Mouse (Mus musculus): Measurements from ENCODE around the gene Armh1. TPM values are rescaled to one million over a fixed set of nuclear protein-coding genes. Genes with fewer than 3 reads are reported as not detected.
"Not testable (repeated sequence)": the region's sequence is repeated elsewhere in the genome, so short reads cannot be mapped to it uniquely, and the experiment has no call there.

Armh1 gene
- total RNA-seq, 2 experiments from 2014 or later, result 2.0 to 2.3 TPM

GRCm38 (mm10) chr4:117270278-117270677, 18.4 kb upstream of the Armh1 start:
- DNase-seq (ENCODE audit: low spot score in 2 of 2), result peak in 1 of 2 experiments; percentile 52

- no peak for DNase-seq (ENCODE audit: low spot score in 2 of 2)
Observed at GRCm38 (mm10) chr4:117267831-117268437, 16.0 kb upstream of the Armh1 start.

GRCm38 (mm10) chr4:117267284-117267683, 15.4 kb upstream of the Armh1 start:
- DNase-seq (ENCODE audit: low spot score in 2 of 2), result peak; percentile 60 to 66

GRCm38 (mm10) chr4:117262987-117263386, 11.1 kb upstream of the Armh1 start:
- no peak for DNase-seq (ENCODE audit: low spot score in 2 of 2)

GRCm38 (mm10) chr4:117262101-117262913, 10.4 kb upstream of the Armh1 start:
- DNase-seq (ENCODE audit: low spot score in 2 of 2), result no peak

- no peak for DNase-seq (ENCODE audit: low spot score in 2 of 2)
Observed at GRCm38 (mm10) chr4:117261222-117261621, 9.3 kb upstream of the Armh1 start.

GRCm38 (mm10) chr4:117259909-117260308, 8.0 kb upstream of the Armh1 start:
- DNase-seq (ENCODE audit: low spot score in 2 of 2), result not testable (repeated sequence)

GRCm38 (mm10) chr4:117254672-117255071, 2.7 kb upstream of the Armh1 start:
- DNase-seq (ENCODE audit: low spot score in 2 of 2), result no peak

- DNase-seq (ENCODE audit: low spot score in 2 of 2), result no peak
Observed at GRCm38 (mm10) chr4:117254017-117254627, 2.2 kb upstream of the Armh1 start.

- no peak for DNase-seq (ENCODE audit: low spot score in 2 of 2)
Observed at GRCm38 (mm10) chr4:117253218-117254016, 1.5 kb upstream of the Armh1 start.

GRCm38 (mm10) chr4:117252755-117253154, 830 bp upstream of the Armh1 start:
- DNase-seq (ENCODE audit: low spot score in 2 of 2), result no peak

GRCm38 (mm10) chr4:117252351-117252750, 426 bp upstream of the Armh1 start:
- DNase-seq (ENCODE audit: low spot score in 2 of 2), result no peak

GRCm38 (mm10) chr4:117250982-117251381, 943 bp downstream of the Armh1 start:
- no peak for DNase-seq (ENCODE audit: low spot score in 2 of 2)

- peak in 1 of 2 experiments; percentile 29 for DNase-seq (ENCODE audit: low spot score in 2 of 2)
Observed at GRCm38 (mm10) chr4:117240867-117241266, 11.1 kb downstream of the Armh1 start.

- DNase-seq (ENCODE audit: low spot score in 2 of 2), result no peak
Observed at GRCm38 (mm10) chr4:117239153-117239552, 12.8 kb downstream of the Armh1 start.

- no peak for DNase-seq (ENCODE audit: low spot score in 2 of 2)
Observed at GRCm38 (mm10) chr4:117235822-117236221, 16.1 kb downstream of the Armh1 start.

- no peak for DNase-seq (ENCODE audit: low spot score in 2 of 2)
Observed at GRCm38 (mm10) chr4:117234166-117234741, 17.7 kb downstream of the Armh1 start.

GRCm38 (mm10) chr4:117231208-117231607, 20.7 kb downstream of the Armh1 start:
- no peak for DNase-seq (ENCODE audit: low spot score in 2 of 2)

- DNase-seq (ENCODE audit: low spot score in 2 of 2), result no peak
Observed at GRCm38 (mm10) chr4:117230331-117230730, 21.6 kb downstream of the Armh1 start.

GRCm38 (mm10) chr4:117229590-117229989, 22.3 kb downstream of the Armh1 start:
- DNase-seq (ENCODE audit: low spot score in 2 of 2), result no peak

- DNase-seq (ENCODE audit: low spot score in 2 of 2), result no peak
Observed at GRCm38 (mm10) chr4:117225250-117225649, 26.7 kb downstream of the Armh1 start.
